Mouse (Mus musculus): ENCODE measurements at regions not wholly inside any gene's neighbourhood (a gene's known extent, or its start where the extent isn't known, plus 50 kb on each side); places are given as distances from the start of the nearest gene placed in this dataset.
A peak's percentile ranks its signal among the peaks of the same experiment; 100 is the strongest.

DNA sequence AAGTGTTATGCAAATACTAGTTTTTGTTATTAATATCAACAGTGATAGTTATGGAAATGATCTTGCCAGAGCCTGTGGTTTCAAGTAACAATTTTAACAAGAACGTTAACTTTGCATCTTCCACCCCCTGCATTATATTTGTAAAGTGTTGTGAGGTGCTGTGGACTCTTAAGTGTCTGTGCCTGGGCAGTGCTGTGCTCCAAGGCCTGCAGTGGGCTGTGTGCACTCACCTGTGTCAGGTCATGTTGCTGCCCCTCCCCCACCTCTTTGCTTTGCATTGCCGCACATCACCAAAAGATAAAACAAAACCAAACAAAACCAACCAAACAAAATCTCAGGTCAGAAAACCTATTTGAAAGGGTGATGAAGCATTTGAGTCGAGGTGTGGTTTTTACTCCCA lies 297.7 kb downstream of the Sec16b start:
- Histone ChIP-seq H3K27ac (replicated peaks; ENCODE audit: insufficient read depth, low read depth, low read length) (no peak overlapping the region), H3K4me3 (ENCODE audit: insufficient read depth, low read depth, low read length) (no peak overlapping the region), H3K4me1 (ENCODE audit: control insufficient read depth, insufficient read depth, low read length) (no peaks in the 10 kb centered on the region), H3K27me3 (ENCODE audit: control insufficient read depth, insufficient read depth, low read length) (no peaks in the 10 kb centered on the region), H3K9ac (ENCODE audit: low read depth, low read length) (no peak overlapping the region), H3K36me3 (ENCODE audit: control insufficient read depth, insufficient read depth, low read length) (no peaks in the 10 kb centered on the region), H3K79me2 (ENCODE audit: control insufficient read depth, insufficient read depth, low read length) (no peaks in the 10 kb centered on the region)
- WGBS: 47% methylated on average over 3 of the region's 3 CpGs
- TF ChIP-seq CTCF (IDR thresholded peaks at IDR 0.05; ENCODE audit: low read depth, low read length) (no peak), POLR2A (IDR thresholded peaks at IDR 0.05; ENCODE audit: extremely low read depth, insufficient read depth, low read length) (no peak)
- no peak for DNase-seq (ENCODE audit: extremely low read depth, low read depth, low spot score)

DNA sequence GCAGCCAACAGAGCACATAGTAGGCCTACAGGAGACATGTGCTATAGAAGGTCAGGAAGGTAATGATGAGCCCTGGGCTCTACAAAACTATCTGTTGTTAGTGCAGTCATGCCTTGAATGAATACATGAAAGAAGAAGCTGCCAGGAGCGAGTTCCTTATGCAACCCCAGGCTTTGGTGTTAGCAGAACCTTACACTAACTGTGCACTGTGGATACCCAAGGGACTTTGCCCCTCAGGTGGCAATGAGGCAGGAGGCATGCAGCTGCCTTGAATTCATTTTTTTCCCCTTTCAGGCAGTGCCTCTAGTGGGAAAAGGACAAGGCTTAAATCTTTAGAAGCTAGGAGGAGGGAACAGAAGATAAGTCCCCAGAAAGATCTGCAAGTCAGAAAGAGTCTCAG lies 299.8 kb downstream of the Sec16b start:
- no peak overlapping the region for H3K9ac ChIP-seq (ENCODE audit: low read depth, low read length)
- no peaks in the 10 kb centered on the region for H3K27me3 ChIP-seq (ENCODE audit: control insufficient read depth, insufficient read depth, low read length)
- H3K36me3 ChIP-seq (ENCODE audit: control insufficient read depth, insufficient read depth, low read length): no peaks in the 10 kb centered on the region
- H3K4me3 ChIP-seq (ENCODE audit: insufficient read depth, low read depth, low read length): no peak overlapping the region
- TF ChIP-seq CTCF (IDR thresholded peaks at IDR 0.05; ENCODE audit: low read depth, low read length): no peak
- no peak for TF ChIP-seq POLR2A (IDR thresholded peaks at IDR 0.05; ENCODE audit: extremely low read depth, insufficient read depth, low read length)
- DNase-seq (ENCODE audit: extremely low read depth, low read depth, low spot score): no peak
- H3K79me2 ChIP-seq (ENCODE audit: control insufficient read depth, insufficient read depth, low read length): no peaks in the 10 kb centered on the region
- H3K4me1 ChIP-seq (ENCODE audit: control insufficient read depth, insufficient read depth, low read length): no peaks in the 10 kb centered on the region
- H3K27ac ChIP-seq (replicated peaks; ENCODE audit: insufficient read depth, low read depth, low read length): no peak overlapping the region
- WGBS: 74% methylated on average over 1 of the region's 1 CpGs

- DNase-seq (ENCODE audit: extremely low read depth, low read depth, low spot score): peak; percentile 1
- WGBS: 76% methylated on average over 8 of the region's 8 CpGs
- TF ChIP-seq POLR2A (IDR thresholded peaks at IDR 0.05; ENCODE audit: extremely low read depth, insufficient read depth, low read length): no peak
- TF ChIP-seq CTCF (IDR thresholded peaks at IDR 0.05; ENCODE audit: low read depth, low read length): no peak
- no peak overlapping the region for H3K9ac ChIP-seq (ENCODE audit: low read depth, low read length)
- H3K36me3 ChIP-seq (ENCODE audit: control insufficient read depth, insufficient read depth, low read length): no peaks in the 10 kb centered on the region
- no peaks in the 10 kb centered on the region for H3K4me1 ChIP-seq (ENCODE audit: control insufficient read depth, insufficient read depth, low read length)
- no peaks in the 10 kb centered on the region for H3K27me3 ChIP-seq (ENCODE audit: control insufficient read depth, insufficient read depth, low read length)
- H3K79me2 ChIP-seq (ENCODE audit: control insufficient read depth, insufficient read depth, low read length): no peaks in the 10 kb centered on the region
- H3K4me3 ChIP-seq (ENCODE audit: insufficient read depth, low read depth, low read length): no peak overlapping the region
- no peak overlapping the region for H3K27ac ChIP-seq (replicated peaks; ENCODE audit: insufficient read depth, low read depth, low read length)
These were observed 303.3 kb downstream of the Sec16b start for GRCm38 (mm10) chr1:157809674-157810471.

- no peak for DNase-seq (ENCODE audit: extremely low read depth, low read depth, low spot score)
- no peak for TF ChIP-seq POLR2A (IDR thresholded peaks at IDR 0.05; ENCODE audit: extremely low read depth, insufficient read depth, low read length)
- TF ChIP-seq CTCF (IDR thresholded peaks at IDR 0.05; ENCODE audit: low read depth, low read length): no peak
- H3K4me3 ChIP-seq (ENCODE audit: insufficient read depth, low read depth, low read length): no peak overlapping the region
These were observed 304.1 kb downstream of the Sec16b start for GRCm38 (mm10) chr1:157810657-157811056.

DNA sequence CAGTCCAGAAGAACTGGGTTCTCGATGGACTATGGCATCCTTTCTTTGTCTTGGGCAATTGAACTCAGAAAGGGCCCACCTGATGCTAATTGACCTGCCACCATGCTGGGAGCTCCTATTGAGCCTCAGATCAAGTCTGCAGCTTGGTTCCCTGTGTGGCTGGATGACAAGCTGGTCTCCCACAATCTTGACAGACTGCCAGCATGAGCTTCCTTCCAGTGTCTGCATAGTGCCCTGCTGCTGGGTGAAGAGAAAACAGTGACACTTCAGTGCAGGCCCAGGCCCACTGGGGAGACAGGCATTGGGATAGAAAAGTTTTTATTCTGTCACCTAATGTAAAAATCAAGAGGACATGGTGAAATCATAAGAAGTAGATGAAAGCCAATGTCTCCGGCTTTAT lies 321.4 kb downstream of the Sec16b start:
- TF ChIP-seq POLR2A (IDR thresholded peaks at IDR 0.05; ENCODE audit: extremely low read depth, insufficient read depth, low read length) (no peak), CTCF (IDR thresholded peaks at IDR 0.05; ENCODE audit: low read depth, low read length) (no peak)
- Histone ChIP-seq H3K4me1 (ENCODE audit: control insufficient read depth, insufficient read depth, low read length) (no peaks in the 10 kb centered on the region), H3K9ac (ENCODE audit: low read depth, low read length) (no peak overlapping the region), H3K36me3 (ENCODE audit: control insufficient read depth, insufficient read depth, low read length) (no peaks in the 10 kb centered on the region), H3K4me3 (ENCODE audit: insufficient read depth, low read depth, low read length) (no peak overlapping the region), H3K27ac (replicated peaks; ENCODE audit: insufficient read depth, low read depth, low read length) (no peak overlapping the region), H3K27me3 (ENCODE audit: control insufficient read depth, insufficient read depth, low read length) (no peaks in the 10 kb centered on the region; the same call in 1 of the 2 replicates), H3K79me2 (ENCODE audit: control insufficient read depth, insufficient read depth, low read length) (no peaks in the 10 kb centered on the region)
- DNase-seq (ENCODE audit: extremely low read depth, low read depth, low spot score): no peak
- WGBS: 60% methylated on average over 2 of the region's 2 CpGs

More at GRCm38 (mm10) chr1:157810657-157811056, 304.1 kb downstream of the Sec16b start:
- no peak overlapping the region for H3K9ac ChIP-seq (ENCODE audit: low read depth, low read length)
- no peaks in the 10 kb centered on the region for H3K36me3 ChIP-seq (ENCODE audit: control insufficient read depth, insufficient read depth, low read length)
- H3K4me1 ChIP-seq (ENCODE audit: control insufficient read depth, insufficient read depth, low read length): no peaks in the 10 kb centered on the region
- H3K27me3 ChIP-seq (ENCODE audit: control insufficient read depth, insufficient read depth, low read length): no peaks in the 10 kb centered on the region
- no peaks in the 10 kb centered on the region for H3K79me2 ChIP-seq (ENCODE audit: control insufficient read depth, insufficient read depth, low read length)
- no peak overlapping the region for H3K27ac ChIP-seq (replicated peaks; ENCODE audit: insufficient read depth, low read depth, low read length)

DNA sequence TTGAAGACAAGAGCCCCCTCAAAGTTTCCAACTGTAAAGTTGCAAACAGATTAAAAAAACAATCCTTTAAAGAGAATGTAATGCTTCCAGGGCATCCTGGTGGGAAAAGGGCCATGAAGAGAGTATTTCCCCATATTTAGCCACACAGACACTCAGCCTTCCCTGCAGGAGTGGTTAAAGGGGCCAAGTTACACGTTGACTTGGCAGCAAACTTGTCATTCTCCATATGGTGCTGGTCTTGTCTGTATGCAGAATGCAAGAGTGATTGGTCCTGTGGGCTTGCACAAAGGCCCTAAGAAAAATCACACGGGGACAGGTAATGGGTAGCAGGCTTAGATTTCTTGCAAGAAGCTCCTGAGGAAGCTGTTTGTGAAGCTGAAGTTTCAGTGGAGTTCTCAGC lies 325.0 kb downstream of the Sec16b start:
- no peak overlapping the region for H3K4me3 ChIP-seq (ENCODE audit: insufficient read depth, low read depth, low read length)
- WGBS: 32% methylated on average over 2 of the region's 2 CpGs
- H3K36me3 ChIP-seq (ENCODE audit: control insufficient read depth, insufficient read depth, low read length): no peaks in the 10 kb centered on the region

More for the DNA sequence above, 325.0 kb downstream of the Sec16b start:
- Histone ChIP-seq H3K27ac (replicated peaks; ENCODE audit: insufficient read depth, low read depth, low read length) (no peak overlapping the region), H3K9ac (ENCODE audit: low read depth, low read length) (no peak overlapping the region), H3K4me1 (ENCODE audit: control insufficient read depth, insufficient read depth, low read length) (no peaks in the 10 kb centered on the region), H3K79me2 (ENCODE audit: control insufficient read depth, insufficient read depth, low read length) (no peaks in the 10 kb centered on the region), H3K27me3 (ENCODE audit: control insufficient read depth, insufficient read depth, low read length) (no peaks in the 10 kb centered on the region)
- DNase-seq (ENCODE audit: extremely low read depth, low read depth, low spot score): no peak
- TF ChIP-seq CTCF (IDR thresholded peaks at IDR 0.05; ENCODE audit: low read depth, low read length): no peak
- no peak for TF ChIP-seq POLR2A (IDR thresholded peaks at IDR 0.05; ENCODE audit: extremely low read depth, insufficient read depth, low read length)

Data from liver, adult 2 months (tissue).